Mouse (Mus musculus): ENCODE measurements at regions not wholly inside any gene's neighbourhood (a gene's known extent, or its start where the extent isn't known, plus 50 kb on each side); places are given as distances from the start of the nearest gene placed in this dataset.

DNA sequence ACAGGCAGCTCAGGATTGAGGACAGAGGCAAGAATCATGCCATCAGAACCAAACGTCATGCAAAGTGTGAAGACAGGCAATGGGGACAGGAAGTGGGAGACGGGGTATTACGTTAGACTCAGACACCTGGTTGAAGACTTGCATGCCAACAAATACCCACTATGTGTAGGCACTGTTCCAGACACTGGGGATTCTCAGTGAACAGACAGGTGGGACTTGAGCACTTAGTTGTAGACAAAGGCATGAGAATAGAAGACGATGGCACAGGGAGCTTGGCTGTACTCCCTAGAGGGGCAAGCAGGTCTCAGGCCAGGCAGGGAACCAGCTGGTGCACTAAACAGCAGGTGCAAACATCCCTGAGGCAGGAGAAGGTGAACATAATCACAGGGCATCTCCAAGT, 242.3 kb downstream of the Cbln1 start:
- WGBS = 88% methylated on average over 4 of the region's 4 CpGs
- no peak overlapping the region for H3K9ac ChIP-seq (replicated peaks; ENCODE audit: low read length)
- no peak overlapping the region for H3K4me2 ChIP-seq (ENCODE audit: low read length)
- no peaks in the 10 kb centered on the region for H3K27me3 ChIP-seq (ENCODE audit: control insufficient read depth, insufficient read depth, low read length)
- no peak overlapping the region for H3K4me3 ChIP-seq (replicated peaks; ENCODE audit: low read depth, low read length)
- DNase-seq (no peak), ATAC-seq (ENCODE audit: low FRiP score, low TSS enrichment) (no peak)
- no peaks in the 10 kb centered on the region for H3K9me3 ChIP-seq (ENCODE audit: control insufficient read depth, low read length)
- no peaks in the 10 kb centered on the region for H3K36me3 ChIP-seq (ENCODE audit: control insufficient read depth, insufficient read depth, low read length)
- no peak overlapping the region for H3K27ac ChIP-seq (replicated peaks; ENCODE audit: low read depth, low read length)
- H3K4me1 ChIP-seq (ENCODE audit: control insufficient read depth, insufficient read depth, low read length) = peaks cover 15% of the 10 kb centered on the region

DNA sequence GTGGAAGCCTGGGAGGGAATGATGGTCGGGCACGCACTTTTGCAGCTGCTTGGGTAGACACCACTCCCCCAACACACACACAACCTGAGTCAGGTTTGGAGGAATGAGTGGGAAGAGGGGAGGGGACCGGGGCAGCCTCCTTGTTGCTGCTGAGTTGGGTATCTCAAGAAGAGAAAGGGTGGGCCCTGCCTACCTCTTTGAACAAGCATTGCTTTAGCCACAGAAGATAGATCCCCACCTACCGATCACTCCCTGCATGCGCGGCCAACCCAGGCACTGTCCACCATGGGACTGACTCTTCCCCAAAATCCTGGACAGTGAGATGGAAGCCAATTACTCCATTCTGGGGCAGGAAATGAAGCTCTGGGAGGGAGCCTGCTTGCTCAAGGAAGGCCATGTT, 243.2 kb downstream of the Cbln1 start:
- 96% methylated on average over 6 of the region's 6 CpGs for WGBS
- H3K4me2 ChIP-seq (ENCODE audit: low read length) = no peak overlapping the region

DNA sequence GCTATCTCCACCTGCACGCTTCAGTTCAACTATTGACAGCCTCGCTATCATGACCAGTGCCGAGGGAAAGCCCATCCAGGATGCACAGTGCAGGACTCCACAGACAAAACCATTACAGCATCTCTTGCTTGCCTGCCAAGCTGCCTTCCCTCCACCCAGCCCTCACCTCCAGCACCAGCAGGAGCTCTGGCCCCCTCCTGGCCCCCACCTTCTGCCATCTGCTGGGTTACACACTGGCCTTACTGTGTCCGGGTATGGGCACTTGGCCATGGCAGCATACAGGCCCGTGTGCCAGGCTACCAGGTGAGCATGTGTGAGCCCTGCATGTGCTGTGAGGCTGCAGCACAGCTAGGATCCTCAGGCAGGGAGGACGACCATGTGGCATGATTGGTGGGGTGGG, 243.6 kb downstream of the Cbln1 start:
- no peak overlapping the region for H3K9ac ChIP-seq (replicated peaks; ENCODE audit: low read length)
- no peak overlapping the region for H3K4me3 ChIP-seq (replicated peaks; ENCODE audit: low read depth, low read length)
- no peak overlapping the region for H3K27ac ChIP-seq (replicated peaks; ENCODE audit: low read depth, low read length)
- DNase-seq (no peak), ATAC-seq (ENCODE audit: low FRiP score, low TSS enrichment) (no peak)
- no peaks in the 10 kb centered on the region for H3K36me3 ChIP-seq (ENCODE audit: control insufficient read depth, insufficient read depth, low read length)
- H3K4me2 ChIP-seq (ENCODE audit: low read length) = no peak overlapping the region
- WGBS = 91% methylated on average over 6 of the region's 6 CpGs
- no peaks in the 10 kb centered on the region for H3K9me3 ChIP-seq (ENCODE audit: control insufficient read depth, low read length)
- no peaks in the 10 kb centered on the region for H3K27me3 ChIP-seq (ENCODE audit: control insufficient read depth, insufficient read depth, low read length)
- peaks cover 6% of the 10 kb centered on the region for H3K4me1 ChIP-seq (ENCODE audit: control insufficient read depth, insufficient read depth, low read length)

More for the DNA sequence above, 243.2 kb downstream of the Cbln1 start:
- Histone ChIP-seq H3K36me3 (ENCODE audit: control insufficient read depth, insufficient read depth, low read length) (no peaks in the 10 kb centered on the region), H3K4me3 (replicated peaks; ENCODE audit: low read depth, low read length) (no peak overlapping the region), H3K27ac (replicated peaks; ENCODE audit: low read depth, low read length) (no peak overlapping the region), H3K9ac (replicated peaks; ENCODE audit: low read length) (no peak overlapping the region), H3K9me3 (ENCODE audit: control insufficient read depth, low read length) (no peaks in the 10 kb centered on the region), H3K4me1 (ENCODE audit: control insufficient read depth, insufficient read depth, low read length) (peaks cover 10% of the 10 kb centered on the region), H3K27me3 (ENCODE audit: control insufficient read depth, insufficient read depth, low read length) (no peaks in the 10 kb centered on the region)
- DNase-seq (no peak), ATAC-seq (ENCODE audit: low FRiP score, low TSS enrichment) (no peak)

DNA sequence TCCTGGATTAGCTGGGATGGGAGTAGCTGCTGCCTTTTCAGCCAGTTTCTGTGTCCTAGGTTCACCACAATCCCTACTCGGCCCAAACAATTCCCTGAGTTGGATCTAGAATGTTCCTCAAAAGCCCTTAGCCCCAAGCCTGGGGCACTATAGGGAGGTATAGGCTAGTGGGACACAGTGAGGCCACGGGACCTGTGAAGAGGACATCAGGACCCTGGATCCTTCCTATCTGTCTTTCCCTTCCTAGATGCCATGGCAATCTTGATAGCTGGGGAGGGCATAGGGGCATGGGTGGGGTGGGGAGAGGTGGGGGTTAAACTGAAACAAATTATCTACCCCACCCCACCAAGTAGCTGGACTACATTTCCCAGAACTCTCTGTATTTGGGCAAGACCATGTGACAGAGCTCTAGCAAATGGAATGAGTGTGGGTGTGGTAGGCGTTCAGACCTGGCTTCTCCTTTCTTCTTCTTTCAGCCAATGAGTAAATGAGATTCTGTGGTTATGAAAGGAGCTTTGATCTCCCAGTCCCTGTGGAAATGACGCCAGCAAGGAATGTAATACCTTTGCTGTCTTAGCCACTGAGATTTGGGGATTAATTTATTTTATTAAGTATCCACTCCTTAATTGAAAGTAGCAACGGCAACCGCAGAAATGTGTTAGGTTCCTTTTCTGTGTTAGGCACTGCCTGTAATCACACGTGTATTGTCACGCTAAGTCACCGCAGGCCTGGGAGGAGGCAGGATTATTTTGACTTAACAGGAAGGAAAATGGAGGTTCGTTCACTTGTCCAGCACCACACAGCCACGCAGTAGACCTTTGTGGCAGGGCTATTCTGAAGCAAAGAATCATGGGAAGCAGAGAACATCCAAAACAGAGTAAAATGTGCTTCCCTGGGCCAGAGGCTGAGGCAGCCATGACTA, 246.6 kb downstream of the Cbln1 start:
- H3K4me2 ChIP-seq (ENCODE audit: low read length) = no peak overlapping the region
- peak; percentile 82 for ATAC-seq (ENCODE audit: low FRiP score, low TSS enrichment)
- H3K36me3 ChIP-seq (ENCODE audit: control insufficient read depth, insufficient read depth, low read length) = no peaks in the 10 kb centered on the region
- WGBS = 62% methylated on average over 11 of the region's 11 CpGs
- H3K4me1 ChIP-seq (ENCODE audit: control insufficient read depth, insufficient read depth, low read length) = 0 out of 2 replicates have a peak, but pooled peaks cover 4% of the 10 kb centered on the region
- H3K9ac ChIP-seq (replicated peaks; ENCODE audit: low read length) = no peak overlapping the region
- H3K27ac ChIP-seq (replicated peaks; ENCODE audit: low read depth, low read length) = peak overlapping the region; percentile 58
- peak; percentile 79 for DNase-seq
- no peaks in the 10 kb centered on the region for H3K9me3 ChIP-seq (ENCODE audit: control insufficient read depth, low read length)
- no peaks in the 10 kb centered on the region for H3K27me3 ChIP-seq (ENCODE audit: control insufficient read depth, insufficient read depth, low read length)
- no peak overlapping the region for H3K4me3 ChIP-seq (replicated peaks; ENCODE audit: low read depth, low read length)

DNA sequence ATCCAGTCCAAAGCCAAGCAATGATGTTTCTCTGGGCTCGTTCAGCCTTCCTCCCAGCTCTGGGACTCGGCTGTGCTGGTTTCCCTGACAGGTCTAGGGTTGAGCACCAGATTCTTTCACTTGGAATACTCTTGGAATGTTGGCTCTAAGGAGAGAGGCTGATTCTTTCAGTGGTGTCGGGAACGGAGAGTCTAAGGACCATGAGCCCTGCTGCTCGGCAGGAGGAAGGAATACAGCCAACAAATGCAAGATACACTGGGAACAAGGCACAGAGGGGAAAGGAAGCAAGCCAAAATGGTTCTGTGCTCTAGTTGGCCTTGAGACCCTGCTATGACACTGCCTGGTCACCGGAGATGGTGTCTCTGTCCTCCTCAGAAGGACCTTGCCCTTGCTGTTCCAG, 251.8 kb downstream of the Cbln1 start:
- no peak for ATAC-seq (ENCODE audit: low FRiP score, low TSS enrichment)

DNA sequence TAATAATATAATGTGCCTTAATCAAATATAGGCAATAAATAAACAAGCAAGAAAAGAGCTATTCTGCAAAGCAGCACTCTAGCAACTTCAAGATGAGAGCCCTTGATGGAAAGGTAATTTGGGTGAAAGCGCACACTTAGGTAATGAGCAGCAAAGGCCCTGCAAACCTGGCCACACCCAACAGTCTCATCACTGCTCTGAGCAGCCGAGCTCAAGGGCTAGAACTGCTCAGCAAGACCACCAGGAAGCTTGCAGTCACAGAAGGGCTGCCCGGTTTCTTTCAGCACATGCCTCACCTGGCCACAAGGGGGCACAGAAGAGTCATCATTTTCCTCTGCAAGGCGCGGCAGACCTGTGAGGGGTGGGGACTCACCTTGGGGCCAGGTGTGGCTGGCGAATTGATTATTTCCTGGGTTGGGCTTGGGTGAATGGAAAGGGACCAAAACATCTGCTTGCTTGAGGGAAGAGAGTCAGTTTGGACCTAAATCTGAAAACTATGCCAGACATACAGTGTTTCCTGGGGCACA, 253.4 kb downstream of the Cbln1 start:
- H3K27me3 ChIP-seq (ENCODE audit: control insufficient read depth, insufficient read depth, low read length) = no peaks in the 10 kb centered on the region
- H3K4me3 ChIP-seq (replicated peaks; ENCODE audit: low read depth, low read length) = no peak overlapping the region
- ATAC-seq (ENCODE audit: low FRiP score, low TSS enrichment) (no peak), DNase-seq (peak; percentile 66)
- H3K9ac ChIP-seq (replicated peaks; ENCODE audit: low read length) = no peak overlapping the region
- H3K9me3 ChIP-seq (ENCODE audit: control insufficient read depth, low read length) = no peaks in the 10 kb centered on the region
- no peaks in the 10 kb centered on the region for H3K36me3 ChIP-seq (ENCODE audit: control insufficient read depth, insufficient read depth, low read length)
- WGBS = 16% methylated on average over 6 of the region's 6 CpGs
- no peak overlapping the region for H3K4me2 ChIP-seq (ENCODE audit: low read length)
- H3K27ac ChIP-seq (replicated peaks; ENCODE audit: low read depth, low read length) = no peak overlapping the region
- peaks cover 7% of the 10 kb centered on the region; the same call in 1 of the 2 replicates for H3K4me1 ChIP-seq (ENCODE audit: control insufficient read depth, insufficient read depth, low read length)

More for the DNA sequence above, 251.8 kb downstream of the Cbln1 start:
- Histone ChIP-seq H3K4me2 (ENCODE audit: low read length) (no peak overlapping the region), H3K4me1 (ENCODE audit: control insufficient read depth, insufficient read depth, low read length) (peaks cover 7% of the 10 kb centered on the region; the same call in 1 of the 2 replicates), H3K27ac (replicated peaks; ENCODE audit: low read depth, low read length) (no peak overlapping the region), H3K4me3 (replicated peaks; ENCODE audit: low read depth, low read length) (no peak overlapping the region), H3K9ac (replicated peaks; ENCODE audit: low read length) (no peak overlapping the region), H3K36me3 (ENCODE audit: control insufficient read depth, insufficient read depth, low read length) (no peaks in the 10 kb centered on the region), H3K27me3 (ENCODE audit: control insufficient read depth, insufficient read depth, low read length) (no peaks in the 10 kb centered on the region), H3K9me3 (ENCODE audit: control insufficient read depth, low read length) (no peaks in the 10 kb centered on the region)
- WGBS = 86% methylated on average over 6 of the region's 6 CpGs
- DNase-seq = no peak

DNA sequence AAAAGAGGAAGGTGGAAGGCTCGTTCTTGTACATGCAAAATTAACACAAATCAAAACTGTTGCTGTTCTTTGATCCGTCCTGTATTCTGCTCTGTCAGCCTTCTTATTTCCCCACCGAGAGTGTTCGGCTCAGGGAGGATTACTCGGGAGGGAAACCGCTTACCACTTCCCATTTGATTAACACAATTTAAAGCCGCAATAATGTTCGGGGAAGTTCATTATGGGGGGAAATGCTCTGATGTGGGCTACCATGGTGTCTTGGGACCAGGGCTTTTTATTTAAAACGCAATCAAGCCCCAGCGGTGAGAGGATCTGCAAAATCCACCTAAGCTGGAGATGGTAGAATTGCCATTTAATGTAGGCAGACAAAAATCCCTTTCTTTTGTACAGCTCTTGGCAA, 257.4 kb downstream of the Cbln1 start:
- no peaks in the 10 kb centered on the region for H3K27me3 ChIP-seq (ENCODE audit: control insufficient read depth, insufficient read depth, low read length)
- H3K4me1 ChIP-seq (ENCODE audit: control insufficient read depth, insufficient read depth, low read length) = peaks cover 7% of the 10 kb centered on the region; the same call in 1 of the 2 replicates
- DNase-seq (peak; percentile 57), ATAC-seq (ENCODE audit: low FRiP score, low TSS enrichment) (no peak)
- WGBS = 31% methylated on average over 10 of the region's 10 CpGs
- H3K9me3 ChIP-seq (ENCODE audit: control insufficient read depth, low read length) = no peaks in the 10 kb centered on the region
- no peak overlapping the region for H3K4me3 ChIP-seq (replicated peaks; ENCODE audit: low read depth, low read length)
- no peak overlapping the region for H3K9ac ChIP-seq (replicated peaks; ENCODE audit: low read length)
- no peaks in the 10 kb centered on the region for H3K36me3 ChIP-seq (ENCODE audit: control insufficient read depth, insufficient read depth, low read length)
- no peak overlapping the region for H3K27ac ChIP-seq (replicated peaks; ENCODE audit: low read depth, low read length)
- no peak overlapping the region for H3K4me2 ChIP-seq (ENCODE audit: low read length)

DNA sequence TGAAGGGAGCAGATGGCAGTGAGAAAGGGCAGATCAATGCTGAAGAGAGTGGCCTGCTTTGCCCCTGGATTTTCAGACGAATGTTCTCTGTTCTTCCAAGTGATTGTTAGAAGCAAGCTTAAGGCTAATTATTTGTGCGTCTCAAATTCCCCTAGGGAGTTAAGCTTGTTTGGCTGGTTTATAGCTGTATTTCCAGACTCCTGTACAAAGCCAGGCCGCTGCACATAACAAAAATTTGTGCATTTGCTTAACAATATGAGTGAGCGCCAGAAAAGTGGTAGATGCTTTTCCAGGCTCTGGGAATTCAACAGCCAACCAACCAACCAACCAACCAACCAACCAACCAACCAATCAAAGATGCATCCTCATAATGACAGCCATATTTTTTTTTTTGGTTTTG, 261.9 kb downstream of the Cbln1 start:
- Histone ChIP-seq H3K4me2 (ENCODE audit: low read length) (no peak overlapping the region), H3K9ac (replicated peaks; ENCODE audit: low read length) (no peak overlapping the region), H3K4me3 (replicated peaks; ENCODE audit: low read depth, low read length) (no peak overlapping the region), H3K4me1 (ENCODE audit: control insufficient read depth, insufficient read depth, low read length) (no peaks in the 10 kb centered on the region), H3K9me3 (ENCODE audit: control insufficient read depth, low read length) (no peaks in the 10 kb centered on the region), H3K27me3 (ENCODE audit: control insufficient read depth, insufficient read depth, low read length) (no peaks in the 10 kb centered on the region), H3K27ac (replicated peaks; ENCODE audit: low read depth, low read length) (no peak overlapping the region), H3K36me3 (ENCODE audit: control insufficient read depth, insufficient read depth, low read length) (no peaks in the 10 kb centered on the region)
- no peak for ATAC-seq (ENCODE audit: low FRiP score, low TSS enrichment)
- 48% methylated on average over 4 of the region's 4 CpGs for WGBS
- peak; percentile 26 for DNase-seq

DNA sequence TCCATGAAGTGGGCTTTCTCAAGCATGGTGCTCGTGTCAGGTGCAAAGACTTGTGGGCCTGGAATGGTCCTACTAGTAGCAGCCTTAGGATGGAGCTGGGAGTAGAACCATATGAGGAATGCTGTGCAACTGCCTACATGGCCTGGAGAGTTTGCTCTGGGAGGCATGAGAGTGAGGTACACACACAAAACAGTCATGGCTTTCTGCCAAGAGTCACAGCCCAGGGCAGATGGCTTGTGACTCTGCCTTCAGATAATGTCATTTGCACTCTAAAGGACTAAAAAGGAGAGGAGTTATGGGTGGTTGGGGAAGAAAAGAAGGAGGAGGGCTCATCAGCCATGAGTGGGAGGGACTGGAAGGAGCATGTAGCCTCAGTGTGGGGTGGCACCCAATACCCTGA, 263.1 kb downstream of the Cbln1 start:
- H3K36me3 ChIP-seq (ENCODE audit: control insufficient read depth, insufficient read depth, low read length) = no peaks in the 10 kb centered on the region
- H3K27me3 ChIP-seq (ENCODE audit: control insufficient read depth, insufficient read depth, low read length) = no peaks in the 10 kb centered on the region
- H3K27ac ChIP-seq (replicated peaks; ENCODE audit: low read depth, low read length) = no peak overlapping the region
- no peak for ATAC-seq (ENCODE audit: low FRiP score, low TSS enrichment)
- 97% methylated on average over 1 of the region's 1 CpGs for WGBS
- H3K4me3 ChIP-seq (replicated peaks; ENCODE audit: low read depth, low read length) = no peak overlapping the region
- DNase-seq = no peak
- no peaks in the 10 kb centered on the region for H3K9me3 ChIP-seq (ENCODE audit: control insufficient read depth, low read length)
- no peak overlapping the region for H3K9ac ChIP-seq (replicated peaks; ENCODE audit: low read length)
- no peak overlapping the region for H3K4me2 ChIP-seq (ENCODE audit: low read length)
- no peaks in the 10 kb centered on the region for H3K4me1 ChIP-seq (ENCODE audit: control insufficient read depth, insufficient read depth, low read length)
